In genomic region chr9:29092443-29092842, GRCm38 (mm10) we compare ENCODE assay signal across 22 mouse cellular contexts.
DNase-seq lines count a peak whose midpoint lies in the region; ATAC-seq and TF ChIP-seq lines count a peak whose summit lies in the region.
"Had no signal": no experiment of that assay in that cellular context is flagged by ENCODE, and none has a peak within 500 bp of the region (broad histone marks: within the 10 kb centered on the region; RNA-seq: fewer than 3 reads in every experiment).

No protein-coding gene starts in this region.

- H3K36me3 ChIP-seq in heart, embryonic 15.5 days = no peaks in the 10 kb centered on the region
- no peaks in the 10 kb centered on the region for H3K36me3 ChIP-seq in lung, postnatal 0 days (ENCODE audit: insufficient read depth, low read length)
- H3K36me3 ChIP-seq: embryonic facial prominence, embryonic 15.5 days; hindbrain, embryonic 15.5 days; intestine, embryonic 15.5 days; limb, embryonic 15.5 days; lung, embryonic 15.5 days had no signal

- ATAC-seq in heart, embryonic 15.5 days (replicated peaks; ENCODE audit: insufficient number of reproducible peaks, insufficient read depth, low FRiP score, low read depth) = peak; percentile 47; the same call in 1 of the 2 replicates
- ATAC-seq in lung, postnatal 0 days = peak; percentile 86
- no peak for ATAC-seq in CD4-positive, CD25-positive, alpha-beta regulatory T cell, adult 4 months
- ATAC-seq: forebrain, embryonic 14.5 days; intestine, embryonic 15.5 days had no signal

- H3K4me1 ChIP-seq in heart, embryonic 15.5 days (replicated peaks) = no peaks in the 10 kb centered on the region
- no peaks in the 10 kb centered on the region for H3K4me1 ChIP-seq in lung, postnatal 0 days (ENCODE audit: insufficient read depth, low read depth, low read length)
- H3K4me1 ChIP-seq: embryonic facial prominence, embryonic 15.5 days; intestine, embryonic 15.5 days; limb, embryonic 15.5 days; lung, embryonic 15.5 days had no signal

- no peak overlapping the region for H3K27ac ChIP-seq in heart, embryonic 15.5 days
- no peak overlapping the region for H3K27ac ChIP-seq in lung, postnatal 0 days (ENCODE audit: low read length)
- H3K27ac ChIP-seq: embryonic facial prominence, embryonic 15.5 days; hindbrain, embryonic 15.5 days; intestine, embryonic 15.5 days; limb, embryonic 15.5 days; liver, embryonic 14.5 days; lung, embryonic 15.5 days had no signal

- H3K9ac ChIP-seq in heart, embryonic 15.5 days = no peak overlapping the region
- no peak overlapping the region for H3K9ac ChIP-seq in lung, postnatal 0 days (replicated peaks; ENCODE audit: low read depth)
- H3K9ac ChIP-seq: embryonic facial prominence, embryonic 15.5 days; hindbrain, embryonic 15.5 days; intestine, embryonic 15.5 days; limb, embryonic 15.5 days; liver, embryonic 14.5 days; lung, embryonic 15.5 days had no signal

- DNase-seq in adrenal gland, adult 2 months = peak; percentile 24
- no peak for DNase-seq in adrenal gland, postnatal 25 days
- DNase-seq in heart, postnatal 4 days = no peak
- DNase-seq in lung, postnatal 0 days (ENCODE audit: low spot score) = peak; percentile 63
- DNase-seq in lung, postnatal 25 days (ENCODE audit: low spot score) = no peak
- DNase-seq in brain, embryonic 14.5 days (ENCODE audit: low read depth) = peak; percentile 15
- DNase-seq: cerebellum, adult 9-11 months; gastrocnemius, postnatal 10 days; heart, postnatal 14 days; kidney, adult 9 months; kidney, postnatal 14 days; left cerebral cortex, postnatal 4 days; midbrain, embryonic 14.5 days had no signal

- 0 out of 2 replicates have a peak, but pooled peaks have one; percentile 13 for TF ChIP-seq EP300 in lung, postnatal 0 days (IDR thresholded peaks at IDR 0.05)

- H3K27me3 ChIP-seq in heart, embryonic 15.5 days = no peaks in the 10 kb centered on the region
- no peaks in the 10 kb centered on the region for H3K27me3 ChIP-seq in lung, postnatal 0 days (replicated peaks; ENCODE audit: insufficient read depth, low read length)
- H3K27me3 ChIP-seq: embryonic facial prominence, embryonic 15.5 days; hindbrain, embryonic 15.5 days; intestine, embryonic 15.5 days; limb, embryonic 15.5 days; lung, embryonic 15.5 days had no signal

- no peak for TF ChIP-seq CTCF in lung, postnatal 0 days (IDR thresholded peaks at IDR 0.05)
- TF ChIP-seq CTCF in brain, embryonic 14.5 days (IDR thresholded peaks at IDR 0.05; ENCODE audit: borderline replicate concordance, extremely low read depth, insufficient read depth, insufficient read length) = no peak

- no peak overlapping the region for H3K4me2 ChIP-seq in heart, embryonic 15.5 days
- no peak overlapping the region for H3K4me2 ChIP-seq in lung, postnatal 0 days (replicated peaks; ENCODE audit: low read depth, low read length)
- H3K4me2 ChIP-seq: embryonic facial prominence, embryonic 15.5 days; hindbrain, embryonic 15.5 days; intestine, embryonic 15.5 days; limb, embryonic 15.5 days; lung, embryonic 15.5 days had no signal

- no peaks in the 10 kb centered on the region for H3K9me3 ChIP-seq in heart, embryonic 15.5 days (replicated peaks)
- no peaks in the 10 kb centered on the region for H3K9me3 ChIP-seq in lung, postnatal 0 days (ENCODE audit: low read length)
- H3K9me3 ChIP-seq: embryonic facial prominence, embryonic 15.5 days; hindbrain, embryonic 15.5 days; intestine, embryonic 15.5 days; limb, embryonic 15.5 days; lung, embryonic 15.5 days had no signal

- H3K4me3 ChIP-seq in heart, embryonic 15.5 days = no peak overlapping the region
- H3K4me3 ChIP-seq in lung, postnatal 0 days (ENCODE audit: low read depth, low read length) = no peak overlapping the region
- H3K4me3 ChIP-seq: embryonic facial prominence, embryonic 15.5 days; hindbrain, embryonic 15.5 days; intestine, embryonic 15.5 days; limb, embryonic 15.5 days; lung, embryonic 15.5 days had no signal

- TF ChIP-seq POLR2A in brain, embryonic 14.5 days (IDR thresholded peaks at IDR 0.05; ENCODE audit: borderline replicate concordance, extremely low read depth, insufficient read depth, insufficient read length, poor library complexity, severe bottlenecking) = no peak

Comparison
In these comparisons a context has a peak if more than half of its experiments do, and no peak if none do; other contexts are left out.
1. DNase-seq: peak in adrenal gland, adult 2 months (single experiment), lung, postnatal 0 days (single experiment) and brain, embryonic 14.5 days (single experiment); none in adrenal gland, postnatal 25 days (single experiment), heart, postnatal 4 days (single experiment) and lung, postnatal 25 days (single experiment).